Mouse (Mus musculus): ENCODE measurements around the gene Olfm2.

DNA sequence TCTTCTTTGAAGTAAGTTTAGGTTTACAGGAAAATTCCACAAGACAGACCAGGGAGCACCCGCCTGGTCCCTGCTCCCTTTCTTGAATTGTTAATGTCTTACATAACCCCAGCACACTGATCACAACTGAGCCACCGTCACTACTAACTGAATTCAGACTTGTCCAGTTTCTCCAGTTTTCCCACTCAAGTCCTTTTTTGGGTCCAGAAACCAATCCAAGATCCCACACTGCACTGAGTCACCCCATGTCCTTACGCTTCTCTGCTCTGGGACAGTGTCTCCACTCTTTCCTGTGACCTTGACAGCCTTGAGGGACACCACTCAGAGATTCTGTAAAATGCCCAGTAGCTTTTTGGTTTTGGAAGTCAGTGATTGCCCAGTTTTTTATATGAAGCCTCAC lies 53.3 kb downstream of the Olfm2 start:
- TF ChIP-seq POLR2A (IDR thresholded peaks at IDR 0.05; ENCODE audit: borderline replicate concordance, control insufficient read depth, low read depth, low read length) (no peak), CTCF (IDR thresholded peaks at IDR 0.05; ENCODE audit: control insufficient read depth, insufficient read depth, low read length) (no peak)

Measured in bone marrow, adult 2 months (tissue).